Mouse (Mus musculus) neural tube, embryonic 12.5 days (tissue): ENCODE measurements around the gene Khk. TPM values are rescaled to one million over a fixed set of nuclear protein-coding genes. Genes with fewer than 3 reads are reported as not detected.

ENCODE experiments used
- ATAC-seq: fragments of 200-750 bp; cut with Nextera tagmentation; 2 replicates; pipeline ENCODE4 v1.8.0; 2017; ENCODE audit warnings: low read depth, mild to moderate bottlenecking, moderate TSS enrichment, moderate library complexity; ENCODE audit not compliant: low FRiP score
- H3K27ac ChIP-seq: fragments of 300-500 bp; sonication (generic); 2 replicates; pipeline ENCODE4 v1.5.1; 2016
- H3K27me3 ChIP-seq: fragments of 300-500 bp; sonication (generic); replicated peaks from 2 replicates; pipeline ENCODE4 v1.6.1; 2016; ENCODE audit warnings: mild to moderate bottlenecking
- H3K36me3 ChIP-seq: fragments of 300-500 bp; sonication (generic); 2 replicates; pipeline ENCODE4 v1.6.1; 2016; ENCODE audit warnings: mild to moderate bottlenecking
- H3K4me1 ChIP-seq: fragments of 300-500 bp; sonication (generic); 2 replicates; pipeline ENCODE4 v1.6.1; 2016
- H3K4me2 ChIP-seq: fragments of 300-500 bp; sonication (generic); replicated peaks from 2 replicates; pipeline ENCODE4 v1.6.1; 2016; ENCODE audit warnings: mild to moderate bottlenecking
- H3K4me3 ChIP-seq: fragments of 300-500 bp; sonication (generic); 2 replicates; pipeline ENCODE4 v1.5.1; 2016
- H3K9ac ChIP-seq: fragments of 300-500 bp; sonication (generic); 2 replicates; pipeline ENCODE4 v1.6.1; 2016; ENCODE audit warnings: mild to moderate bottlenecking
- H3K9me3 ChIP-seq: fragments of 300-500 bp; sonication (generic); 2 replicates; pipeline ENCODE4 v1.6.1; 2016; ENCODE audit warnings: mild to moderate bottlenecking
- WGBS: fragments of 180-500 bp; shearing (Covaris S2); methylation state at CpG from one replicate; pipeline ENCODE4 v1.1.7; 2016; 5-methylcytosine and 5-hydroxymethylcytosine counted together
- polyA plus RNA-seq: library from polyadenylated mRNA; unstranded; fragments of >200 nt; fragmentation: Nextera tagmentation; extraction: Ambion mirVana; gene quantifications from 2 replicates; pipeline ENCODE4 v1.2.1, GENCODE M21; 2016

The Khk gene
- polyA plus RNA-seq, 1 experiment from 2014 or later, result 6.7 TPM

DNA sequence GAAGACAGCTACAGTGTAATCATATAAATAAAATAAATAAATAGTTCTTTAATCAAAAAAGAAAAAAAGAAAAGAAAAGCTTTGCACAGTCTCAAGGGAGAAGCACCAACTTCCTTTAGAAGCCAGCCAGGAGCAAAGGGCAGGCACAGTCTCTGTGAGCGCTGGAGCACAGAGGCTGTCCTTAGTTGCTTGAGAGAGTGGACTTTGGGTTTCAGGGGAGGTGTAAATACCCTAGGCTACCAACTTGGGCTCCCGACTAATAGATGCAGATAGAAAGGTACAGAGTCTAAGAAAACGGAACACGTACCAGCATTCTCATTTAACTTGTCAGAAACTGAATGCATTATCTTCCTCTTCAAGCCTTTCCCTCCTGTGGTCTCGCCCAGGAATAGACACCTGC, 27.4 kb downstream of the Khk start:
- 80% methylated on average over 5 of the region's 5 CpGs for WGBS
- Histone ChIP-seq H3K4me2 (peak overlapping the region; percentile 85; the same call in 1 of the 2 replicates), H3K36me3 (peaks cover 16% of the 10 kb centered on the region), H3K9me3 (no peaks in the 10 kb centered on the region), H3K27ac (no peak overlapping the region), H3K4me3 (no peak overlapping the region), H3K9ac (no peak overlapping the region), H3K27me3 (no peaks in the 10 kb centered on the region), H3K4me1 (peaks cover 12% of the 10 kb centered on the region)
- ATAC-seq, result no peak

DNA sequence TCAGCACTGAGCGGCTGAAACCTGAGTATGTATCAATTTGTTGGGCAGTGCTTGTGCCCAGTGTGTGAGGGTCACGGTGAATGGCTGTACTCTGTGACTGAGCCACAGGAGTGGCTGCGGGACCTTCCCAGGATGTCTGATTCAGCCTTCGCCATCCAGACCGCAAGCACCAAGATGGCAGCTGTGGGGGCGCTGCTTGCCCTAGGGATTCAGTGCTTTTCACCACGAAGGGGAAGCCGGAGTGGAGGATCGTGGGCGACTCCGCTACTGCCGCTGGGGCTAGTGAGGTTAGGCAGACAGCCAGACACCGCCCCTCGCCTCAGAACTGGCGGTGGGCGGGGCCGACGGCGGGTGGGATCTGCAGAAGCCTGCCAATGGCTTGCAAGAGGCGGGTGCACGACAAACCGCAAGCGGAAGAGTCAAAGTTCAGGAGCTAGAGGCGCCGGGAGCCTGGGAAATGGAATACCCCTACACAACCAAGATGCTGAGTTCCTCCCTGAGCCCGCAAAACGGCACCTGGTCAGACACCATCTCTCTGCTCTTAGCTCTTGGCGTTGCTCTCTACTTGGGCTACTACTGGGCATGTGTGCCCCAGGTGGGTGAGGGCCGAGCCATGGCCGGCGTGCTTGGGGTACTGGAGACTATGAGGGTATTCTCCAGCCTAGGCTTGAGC, 28.6 kb downstream of the Khk start:
- under 1% methylated on average over 31 of the region's 31 CpGs for WGBS
- Histone ChIP-seq H3K9ac (peak overlapping the region; percentile 53), H3K36me3 (peaks cover 28% of the 10 kb centered on the region), H3K4me2 (peak overlapping the region; percentile 85), H3K27ac (no peak overlapping the region), H3K4me3 (peak overlapping the region; percentile 51), H3K27me3 (no peaks in the 10 kb centered on the region), H3K9me3 (no peaks in the 10 kb centered on the region), H3K4me1 (peaks cover 12% of the 10 kb centered on the region)
- peak; percentile 89 for ATAC-seq

DNA sequence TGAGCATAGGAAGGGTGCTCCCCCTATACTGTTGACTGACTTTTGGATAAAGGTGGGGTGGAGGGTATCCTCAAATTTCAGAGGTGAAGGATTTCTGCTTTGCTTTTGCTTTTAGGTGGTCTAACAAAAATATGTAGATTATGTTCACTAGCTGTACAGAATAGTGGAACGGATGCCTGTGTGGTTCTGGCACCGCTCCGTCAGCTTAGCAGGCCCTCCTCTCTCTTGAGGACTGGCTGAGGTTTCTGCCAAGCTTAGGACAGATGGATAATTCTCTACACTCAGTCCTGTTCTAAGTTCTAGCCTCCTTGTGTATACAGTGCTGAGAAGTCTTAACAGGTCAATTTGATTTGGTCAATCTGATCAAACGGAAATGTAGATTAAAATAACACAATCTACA, 29.2 kb downstream of the Khk start:
- Histone ChIP-seq H3K4me3 (peak overlapping the region; percentile 51), H3K4me1 (peaks cover 5% of the 10 kb centered on the region; the same call in 1 of the 2 replicates), H3K27ac (no peak overlapping the region), H3K27me3 (no peaks in the 10 kb centered on the region), H3K4me2 (peak overlapping the region; percentile 85), H3K9ac (no peak overlapping the region), H3K36me3 (peaks cover 34% of the 10 kb centered on the region), H3K9me3 (no peaks in the 10 kb centered on the region)
- WGBS, result 70% methylated on average over 4 of the region's 4 CpGs
- ATAC-seq, result no peak

DNA sequence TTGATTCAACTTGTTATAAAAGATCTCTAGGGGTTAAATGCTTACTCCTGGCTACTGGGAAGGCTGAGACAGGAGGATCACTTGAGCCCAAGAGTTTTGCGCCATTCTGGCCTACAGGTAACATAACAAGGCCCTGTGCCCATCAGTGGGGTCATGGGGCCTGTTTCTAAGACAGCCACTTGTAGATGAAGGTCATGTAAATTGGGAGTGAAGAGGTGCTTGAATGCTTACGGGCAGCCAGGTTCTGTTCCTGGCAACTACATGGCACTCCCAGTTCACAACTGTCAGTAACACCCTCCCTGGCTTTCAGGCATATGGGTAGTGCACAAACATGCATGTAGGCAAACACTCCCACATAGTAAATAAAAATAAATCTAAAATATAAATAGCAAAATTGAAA, 29.7 kb downstream of the Khk start:
- Histone ChIP-seq H3K36me3 (peaks cover 39% of the 10 kb centered on the region), H3K4me2 (peak overlapping the region; percentile 85; the same call in 1 of the 2 replicates), H3K4me1 (0 out of 2 replicates have a peak, but pooled peaks cover 3% of the 10 kb centered on the region), H3K27ac (no peak overlapping the region), H3K4me3 (no peak overlapping the region), H3K9me3 (no peaks in the 10 kb centered on the region), H3K27me3 (no peaks in the 10 kb centered on the region), H3K9ac (no peak overlapping the region)
- no peak for ATAC-seq
- 98% methylated on average over 2 of the region's 2 CpGs for WGBS

DNA sequence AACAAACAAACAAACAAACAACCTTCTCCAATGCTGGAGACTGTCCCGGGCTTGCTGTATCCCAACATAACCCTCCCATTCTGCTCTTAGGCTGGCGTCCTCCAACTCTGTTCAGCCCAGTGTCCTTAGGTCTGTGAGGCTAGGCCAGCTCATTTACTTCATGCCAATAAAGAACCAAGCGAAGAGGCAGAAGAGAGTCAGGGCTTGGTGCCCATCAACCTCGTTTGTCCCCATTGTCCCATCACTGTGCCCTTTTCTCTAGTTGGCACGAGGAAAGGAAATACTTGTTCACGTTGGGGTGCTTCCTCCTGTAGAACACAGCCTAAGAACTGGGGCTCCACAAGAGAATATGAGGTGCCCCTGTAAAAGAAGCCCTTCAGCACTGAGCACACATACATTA, 30.5 kb downstream of the Khk start:
- H3K4me3 ChIP-seq, result no peak overlapping the region
- H3K27ac ChIP-seq, result no peak overlapping the region
- no peak overlapping the region for H3K4me2 ChIP-seq
- 85% methylated on average over 6 of the region's 6 CpGs for WGBS
- H3K4me1 ChIP-seq, result 0 out of 2 replicates have a peak, but pooled peaks cover 3% of the 10 kb centered on the region
- no peaks in the 10 kb centered on the region for H3K9me3 ChIP-seq
- no peaks in the 10 kb centered on the region for H3K27me3 ChIP-seq
- H3K9ac ChIP-seq, result no peak overlapping the region
- peaks cover 41% of the 10 kb centered on the region for H3K36me3 ChIP-seq
- ATAC-seq, result no peak

DNA sequence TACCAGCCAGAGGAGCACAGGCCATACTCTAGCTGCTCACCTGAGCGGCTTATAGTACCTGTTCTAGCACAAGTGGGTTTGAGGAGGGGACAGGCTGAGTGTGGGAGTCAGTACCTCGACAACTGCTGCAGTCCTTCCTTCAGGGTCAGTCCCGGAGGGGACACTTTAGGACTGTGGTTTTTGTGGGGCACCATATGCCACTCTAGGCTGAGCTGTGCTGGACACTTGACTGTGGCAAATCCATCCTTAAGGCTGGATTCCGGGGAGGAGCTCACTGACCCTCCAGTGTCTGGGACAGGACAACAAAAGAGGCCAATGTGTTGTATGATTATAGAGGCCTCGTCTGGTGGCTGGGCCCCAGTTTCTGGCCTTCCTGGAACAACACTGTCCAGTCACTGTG, 31.3 kb downstream of the Khk start:
- Histone ChIP-seq H3K9ac (no peak overlapping the region), H3K4me3 (no peak overlapping the region), H3K4me1 (peaks cover 6% of the 10 kb centered on the region), H3K36me3 (peaks cover 44% of the 10 kb centered on the region), H3K27ac (no peak overlapping the region), H3K4me2 (no peak overlapping the region), H3K27me3 (no peaks in the 10 kb centered on the region), H3K9me3 (no peaks in the 10 kb centered on the region)
- 87% methylated on average over 5 of the region's 5 CpGs for WGBS
- no peak for ATAC-seq

DNA sequence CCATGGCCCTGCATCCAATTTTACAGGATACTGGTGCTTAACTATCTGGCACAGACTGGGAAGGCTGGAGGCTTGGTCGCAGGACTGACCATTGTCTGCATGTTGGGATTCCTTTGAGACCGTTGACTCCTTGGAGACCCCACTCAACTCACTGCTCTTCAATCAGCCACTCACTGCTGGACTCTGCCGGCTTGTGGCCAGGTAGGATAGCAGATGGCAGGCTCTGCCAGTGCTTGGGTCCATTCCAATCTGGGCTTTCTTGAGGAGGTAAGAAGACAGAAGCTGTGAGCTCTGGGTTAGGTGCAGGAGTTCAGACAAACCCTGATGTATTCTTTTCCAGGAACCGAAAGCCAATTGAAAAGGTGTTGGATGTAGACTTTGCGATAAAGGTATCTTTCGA, 32.8 kb downstream of the Khk start:
- Histone ChIP-seq H3K36me3 (peaks cover 57% of the 10 kb centered on the region), H3K27me3 (no peaks in the 10 kb centered on the region), H3K4me1 (peaks cover 22% of the 10 kb centered on the region), H3K4me3 (no peak overlapping the region), H3K4me2 (no peak overlapping the region), H3K27ac (no peak overlapping the region), H3K9me3 (no peaks in the 10 kb centered on the region), H3K9ac (no peak overlapping the region)
- 97% methylated on average over 6 of the region's 6 CpGs for WGBS
- no peak for ATAC-seq

DNA sequence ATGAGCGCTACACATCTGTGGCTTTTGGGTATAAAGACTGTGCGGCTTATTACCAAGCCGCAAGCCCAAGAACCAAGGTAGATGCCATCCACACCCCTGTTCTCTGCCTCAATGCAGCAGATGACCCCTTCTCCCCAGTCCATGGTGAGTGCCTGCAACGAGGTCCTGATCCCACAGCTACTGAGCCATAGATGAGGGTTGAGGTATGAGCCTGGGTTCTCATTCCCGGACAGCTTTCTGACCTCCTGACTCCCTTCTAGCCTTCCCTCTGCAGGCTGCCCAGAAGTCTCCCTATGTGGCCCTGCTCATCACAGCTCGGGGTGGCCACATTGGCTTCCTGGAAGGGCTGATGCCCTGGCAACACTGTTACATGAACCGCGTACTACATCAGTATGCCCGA, 33.3 kb downstream of the Khk start:
- H3K27ac ChIP-seq, result no peak overlapping the region
- peaks cover 24% of the 10 kb centered on the region for H3K4me1 ChIP-seq
- no peak overlapping the region for H3K4me3 ChIP-seq
- H3K27me3 ChIP-seq, result no peaks in the 10 kb centered on the region
- WGBS, result 94% methylated on average over 9 of the region's 9 CpGs
- no peak overlapping the region for H3K9ac ChIP-seq
- H3K4me2 ChIP-seq, result no peak overlapping the region
- peaks cover 57% of the 10 kb centered on the region for H3K36me3 ChIP-seq
- H3K9me3 ChIP-seq, result no peaks in the 10 kb centered on the region
- ATAC-seq, result no peak

DNA sequence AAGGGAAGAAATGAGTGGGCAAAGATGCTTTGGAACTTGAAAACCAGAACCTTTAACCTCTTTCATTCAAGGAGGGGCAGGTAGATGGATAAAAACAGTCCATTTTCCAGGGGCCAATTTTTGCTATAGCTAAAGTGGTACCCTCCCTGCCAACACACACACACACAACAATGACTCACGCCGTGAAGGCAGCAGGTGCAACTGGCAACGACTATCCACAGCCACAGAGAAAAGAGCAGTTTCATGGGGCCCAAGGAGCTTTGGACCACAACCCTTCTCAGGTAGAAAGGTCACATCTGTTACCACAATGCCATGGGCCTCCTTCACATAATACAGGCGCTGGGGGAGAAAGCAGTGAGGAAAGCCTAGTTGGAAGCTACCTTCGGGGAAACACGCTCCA, 34.5 kb downstream of the Khk start:
- Histone ChIP-seq H3K4me2 (no peak overlapping the region), H3K4me1 (peaks cover 21% of the 10 kb centered on the region), H3K27ac (no peak overlapping the region), H3K27me3 (no peaks in the 10 kb centered on the region), H3K9me3 (no peaks in the 10 kb centered on the region), H3K9ac (no peak overlapping the region), H3K4me3 (no peak overlapping the region), H3K36me3 (peaks cover 57% of the 10 kb centered on the region)
- WGBS, result 92% methylated on average over 6 of the region's 6 CpGs
- no peak for ATAC-seq

DNA sequence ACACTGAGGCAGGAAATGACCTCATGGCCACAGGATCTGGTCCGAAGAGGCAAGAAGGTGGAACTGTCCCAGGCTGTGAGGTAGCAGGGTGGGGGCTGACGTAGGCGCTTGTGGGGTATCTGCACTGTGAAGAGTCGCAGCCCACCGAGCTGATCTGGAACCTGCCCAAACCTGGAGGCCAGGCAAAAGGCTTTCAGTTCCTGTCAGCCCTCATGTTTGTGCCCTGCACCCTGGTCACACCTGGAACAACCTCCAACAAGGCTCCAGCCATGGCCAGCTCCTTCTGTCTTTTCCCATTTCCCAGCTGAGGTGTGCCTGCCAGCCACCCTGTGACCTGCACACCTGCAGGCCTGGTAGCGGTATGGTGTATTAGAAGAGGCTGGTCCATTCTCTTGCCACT, 36.7 kb downstream of the Khk start:
- H3K4me3 ChIP-seq, result no peak overlapping the region
- H3K27me3 ChIP-seq, result no peaks in the 10 kb centered on the region
- ATAC-seq, result no peak
- peaks cover 21% of the 10 kb centered on the region for H3K4me1 ChIP-seq
- H3K4me2 ChIP-seq, result peak overlapping the region; percentile 87
- no peaks in the 10 kb centered on the region for H3K9me3 ChIP-seq
- WGBS, result 96% methylated on average over 6 of the region's 6 CpGs
- no peak overlapping the region for H3K27ac ChIP-seq
- no peak overlapping the region for H3K9ac ChIP-seq
- peaks cover 48% of the 10 kb centered on the region for H3K36me3 ChIP-seq

DNA sequence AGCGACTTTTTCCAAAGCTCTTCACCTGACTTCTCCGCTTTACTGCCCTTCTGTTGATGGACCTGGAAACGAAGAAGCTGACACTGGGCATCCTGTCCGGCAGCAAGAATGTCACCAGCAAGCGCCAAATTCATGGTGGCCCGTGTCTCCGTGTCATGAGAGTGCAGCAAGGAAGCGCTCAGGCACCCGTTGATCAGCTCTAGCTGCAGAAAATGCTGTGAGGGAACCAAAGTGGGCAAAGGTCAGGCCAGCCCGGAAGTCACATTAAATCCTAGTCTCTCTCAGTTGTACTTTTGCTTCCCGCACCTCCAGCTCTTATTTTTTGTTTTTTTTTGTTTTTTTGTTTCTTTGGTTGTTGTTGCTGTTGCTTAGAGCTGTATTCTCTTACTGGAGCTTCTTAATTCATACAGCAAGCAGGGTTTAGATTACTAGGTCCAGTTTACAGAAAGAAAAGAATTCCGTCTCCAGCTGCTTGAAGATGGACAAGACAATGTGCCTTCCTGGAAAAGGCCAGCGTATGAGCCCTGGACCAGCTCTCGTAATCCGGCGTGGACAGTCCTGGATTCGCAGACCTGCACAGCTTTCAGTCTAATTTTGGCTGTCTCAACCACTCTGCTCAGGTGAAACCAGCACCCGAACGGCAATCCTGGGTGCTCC, 38.1 kb downstream of the Khk start:
- Histone ChIP-seq H3K4me2 (peak overlapping the region; percentile 87), H3K27ac (no peak overlapping the region; the same call in 1 of the 2 replicates), H3K4me1 (peaks cover 21% of the 10 kb centered on the region), H3K9ac (peak overlapping the region; percentile 77), H3K9me3 (no peaks in the 10 kb centered on the region), H3K27me3 (no peaks in the 10 kb centered on the region), H3K4me3 (peak overlapping the region; percentile 68), H3K36me3 (peaks cover 33% of the 10 kb centered on the region)
- WGBS, result 41% methylated on average over 19 of the region's 19 CpGs
- no peak for ATAC-seq

DNA sequence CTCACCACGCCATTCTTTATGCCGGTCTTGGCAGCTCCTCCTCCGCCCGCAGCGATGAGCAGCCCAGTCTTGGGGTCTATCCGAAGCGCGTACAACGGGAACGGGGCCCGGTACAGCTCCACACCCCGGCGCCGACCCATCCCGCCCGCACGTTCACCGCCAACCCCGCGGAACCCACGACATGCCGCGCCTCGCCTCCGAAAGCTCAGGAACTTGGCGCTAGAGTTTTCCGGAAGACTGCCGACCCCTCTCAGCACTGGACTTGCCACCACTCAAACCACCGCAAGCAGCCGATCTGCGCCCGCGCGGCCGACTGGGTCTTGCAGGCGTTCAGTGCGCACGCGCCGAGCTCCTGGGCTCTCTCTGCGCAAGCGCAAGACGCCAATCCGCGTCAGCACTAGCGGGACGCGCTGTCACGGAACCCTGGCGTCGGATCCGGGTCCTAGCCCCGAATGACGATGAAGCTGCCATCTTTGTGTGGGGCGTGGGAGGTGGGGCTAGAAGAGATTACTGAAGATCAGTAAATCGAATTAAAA, 38.8 kb downstream of the Khk start, which contains the start of gene Preb:
Gene Preb (minus strand): TSS at position 396 of the 536 bp plus-strand sequence.
- Histone ChIP-seq H3K27me3 (no peaks in the 10 kb centered on the region), H3K4me2 (peak within 1 kb of the TSS; percentile 87), H3K4me3 (peak within 1 kb of the TSS; percentile 68), H3K9ac (peak within 1 kb of the TSS; percentile 77), H3K9me3 (no peaks in the 10 kb centered on the region), H3K4me1 (peaks cover 21% of the 10 kb centered on the region), H3K27ac (peak within 1 kb of the TSS; percentile 68; the same call in 1 of the 2 replicates), H3K36me3 (peaks cover 26% of the 10 kb centered on the region)
- ATAC-seq, result peak; percentile 93
- under 1% methylated on average over 56 of the region's 56 CpGs for WGBS
